Mouse (Mus musculus): Measurements from ENCODE around the gene Kcne1l.

Gene Kcne1l

GRCm38 (mm10) chrX:142305869-142306581, at the start of gene Kcne1l:
Gene Kcne1l, minus strand, starts transcription at chrX:142306294.
- TF ChIP-seq GATA4 (IDR thresholded peaks at IDR 0.05; ENCODE audit: insufficient replicate concordance, low read length): no peak

DNA sequence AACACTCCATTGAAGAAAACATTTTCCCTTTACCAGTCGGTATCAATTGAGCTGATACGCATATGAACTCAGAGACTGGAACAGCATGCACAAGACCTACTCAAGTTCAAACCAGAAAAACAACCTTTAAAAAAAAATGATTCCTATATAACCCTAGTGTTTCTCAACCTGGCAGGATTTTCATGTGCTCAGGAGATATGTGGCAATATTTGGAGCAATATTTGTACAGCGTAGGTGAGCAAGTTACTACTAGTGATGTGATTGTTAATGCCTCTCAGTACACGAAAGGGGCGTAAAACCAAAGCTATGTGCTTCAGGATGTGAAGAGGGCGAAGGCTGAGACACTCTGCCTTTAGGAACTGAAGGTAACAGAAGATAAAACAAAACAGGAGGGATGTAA, 30.1 kb upstream of the Kcne1l start:
- TF ChIP-seq GATA4 (IDR thresholded peaks at IDR 0.05; ENCODE audit: insufficient replicate concordance, low read length): no peak

GRCm38 (mm10) chrX:142335502-142335901, 29.4 kb upstream of the Kcne1l start:
- TF ChIP-seq GATA4 (IDR thresholded peaks at IDR 0.05; ENCODE audit: insufficient replicate concordance, low read length): no peak

GRCm38 (mm10) chrX:142325760-142326159, 19.7 kb upstream of the Kcne1l start:
- no peak for TF ChIP-seq GATA4 (IDR thresholded peaks at IDR 0.05; ENCODE audit: insufficient replicate concordance, low read length)

GRCm38 (mm10) chrX:142316106-142316505, 10.0 kb upstream of the Kcne1l start:
- no peak for TF ChIP-seq GATA4 (IDR thresholded peaks at IDR 0.05; ENCODE audit: insufficient replicate concordance, low read length)

- no peak for TF ChIP-seq GATA4 (IDR thresholded peaks at IDR 0.05; ENCODE audit: insufficient replicate concordance, low read length)
These were observed 9.2 kb upstream of the Kcne1l start for GRCm38 (mm10) chrX:142315270-142315669.

- TF ChIP-seq GATA4 (IDR thresholded peaks at IDR 0.05; ENCODE audit: insufficient replicate concordance, low read length): no peak
These were observed 8.4 kb upstream of the Kcne1l start for GRCm38 (mm10) chrX:142314307-142315024.

- TF ChIP-seq GATA4 (IDR thresholded peaks at IDR 0.05; ENCODE audit: insufficient replicate concordance, low read length): no peak
These were observed 4.3 kb upstream of the Kcne1l start for GRCm38 (mm10) chrX:142310431-142310830.

DNA sequence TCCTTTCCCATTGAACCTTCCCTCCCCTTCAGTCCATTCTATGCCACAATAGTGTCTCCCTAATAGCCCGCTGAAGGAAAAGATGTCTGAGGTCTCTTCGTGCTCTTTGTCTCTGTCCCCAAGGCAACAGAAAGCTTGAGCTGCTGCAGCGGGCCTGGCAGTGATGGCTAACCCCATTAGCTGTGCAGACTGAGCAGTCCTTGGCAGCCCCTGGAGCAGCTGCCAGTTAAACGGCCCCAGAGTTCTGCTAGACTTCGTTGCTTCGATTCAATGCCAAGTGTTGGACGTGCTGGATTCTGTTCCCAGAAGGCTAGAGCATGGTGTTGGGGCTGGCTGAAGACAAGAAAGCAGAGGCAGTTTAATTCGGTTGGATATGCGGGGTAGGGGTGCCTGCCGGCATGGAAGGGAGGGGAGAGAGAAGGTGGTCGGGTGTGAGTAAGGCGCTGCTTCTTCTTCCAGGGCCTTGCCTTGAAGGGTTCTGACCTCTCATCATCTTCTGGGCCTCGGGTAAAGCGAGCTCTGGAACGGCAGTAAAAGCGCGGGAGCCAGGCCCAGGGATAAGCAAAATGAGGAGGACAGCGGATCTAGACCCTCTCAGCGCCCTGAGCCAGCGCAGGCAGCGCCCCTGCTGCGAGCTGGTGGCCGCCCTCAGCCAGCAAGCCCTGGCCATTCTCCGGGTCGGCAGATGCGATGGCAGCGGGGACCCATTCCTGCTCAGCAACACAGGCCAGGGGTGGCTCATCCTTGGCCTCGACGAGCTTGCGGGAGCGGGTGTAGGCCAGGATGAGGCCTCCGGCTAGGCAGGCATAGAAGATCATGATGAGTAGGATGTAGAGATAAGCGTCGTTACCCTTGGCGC, 855 bp downstream of the Kcne1l start:
- TF ChIP-seq GATA4 (IDR thresholded peaks at IDR 0.05; ENCODE audit: insufficient replicate concordance, low read length): no peak

DNA sequence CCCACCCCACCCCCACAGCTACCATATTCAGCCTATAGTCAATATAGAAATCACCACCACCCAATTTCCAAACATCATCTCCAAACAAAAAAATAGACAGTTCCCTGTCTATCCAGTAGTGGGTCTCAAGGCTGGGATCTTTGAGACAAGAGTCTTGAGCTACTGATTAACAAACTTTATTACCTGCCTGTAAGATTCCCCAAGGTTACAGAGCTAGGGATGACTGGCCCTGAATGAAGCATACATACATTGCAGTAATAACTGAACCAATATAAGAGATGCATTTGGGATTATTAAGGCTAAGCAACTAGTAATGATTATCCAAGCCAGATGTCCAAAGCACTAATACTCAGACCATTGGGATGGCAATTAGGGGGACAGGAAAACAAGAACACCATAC, 1.5 kb downstream of the Kcne1l start:
- TF ChIP-seq GATA4 (IDR thresholded peaks at IDR 0.05; ENCODE audit: insufficient replicate concordance, low read length): no peak

DNA sequence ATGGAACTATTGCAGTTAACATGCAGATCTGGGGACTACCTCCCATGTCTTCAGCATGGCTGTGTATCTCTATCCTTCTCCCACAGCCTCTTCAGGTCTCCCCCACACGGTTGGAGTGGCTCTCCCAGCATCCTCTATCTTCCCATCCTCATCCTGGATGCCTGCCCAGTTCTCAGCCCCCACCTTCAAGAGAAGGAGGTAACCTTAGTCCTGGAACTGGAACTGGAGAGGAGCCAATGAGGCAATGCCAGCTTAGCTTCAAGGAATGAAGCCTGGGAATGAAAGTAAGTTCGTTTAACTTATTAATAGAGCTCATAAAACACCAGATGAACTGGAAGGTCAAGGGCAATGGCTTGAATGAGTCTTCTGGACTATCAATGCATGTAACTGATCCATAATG, 2.6 kb downstream of the Kcne1l start:
- TF ChIP-seq GATA4 (IDR thresholded peaks at IDR 0.05; ENCODE audit: insufficient replicate concordance, low read length): no peak

GRCm38 (mm10) chrX:142285905-142286304, 20.2 kb downstream of the Kcne1l start:
- TF ChIP-seq GATA4 (IDR thresholded peaks at IDR 0.05; ENCODE audit: insufficient replicate concordance, low read length): no peak

- no peak for TF ChIP-seq GATA4 (IDR thresholded peaks at IDR 0.05; ENCODE audit: insufficient replicate concordance, low read length)
These were observed 29.5 kb downstream of the Kcne1l start for GRCm38 (mm10) chrX:142276573-142276972.

DNA sequence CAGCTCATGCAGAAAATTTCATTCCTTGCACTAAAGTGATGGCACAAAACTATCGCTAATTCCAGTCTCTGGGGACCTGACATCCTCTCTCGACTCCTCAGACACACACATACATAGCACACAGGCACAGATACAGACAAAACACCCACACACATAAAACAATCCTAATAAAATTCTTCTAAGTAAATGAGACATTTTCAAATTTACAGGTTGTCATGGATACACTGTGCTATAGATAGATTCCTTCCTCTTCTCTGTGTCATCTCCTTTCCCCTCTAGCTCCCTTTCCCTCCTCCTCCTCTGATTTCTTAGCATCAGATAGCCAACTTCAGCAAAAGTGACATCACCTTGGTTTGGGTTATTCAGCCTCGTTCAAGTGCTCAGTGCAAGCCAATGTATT, 30.1 kb downstream of the Kcne1l start:
- TF ChIP-seq GATA4 (IDR thresholded peaks at IDR 0.05; ENCODE audit: insufficient replicate concordance, low read length): no peak
